Mouse (Mus musculus) gastrocnemius, postnatal 25 days (tissue): ENCODE results near the gene Rbak. TPM values are rescaled to one million over a fixed set of nuclear protein-coding genes. Genes with fewer than 3 reads are reported as not detected.
"Not testable (repeated sequence)": the region's sequence is repeated elsewhere in the genome, so short reads cannot be mapped to it uniquely, and the experiment has no call there.

ENCODE experiments used
- DNase-seq: peaks from one replicate; pipeline ENCODE4 v3.0.0; 2022
- microRNA-seq, 2 experiments: library from miRNA; unstranded; fragments of <30 nt; microRNA quantifications; one replicate each; pipeline ENCODE4 v1.2.0; 2021; ENCODE audit warnings: borderline replicate concordance in 2 of 2
- total RNA-seq, 2 experiments: library from RNA; stranded (reverse); gene quantifications; 1 replicate in 1 of 2; 2 replicates in 1 of 2; pipeline ENCODE4 v1.2.3; 2021

The Rbak gene
- total RNA-seq, 2 experiments from 2014 or later = 3.6 to 3.7 TPM

- DNase-seq = not testable (repeated sequence)
Observed at GRCm38 (mm10) chr5:143134216-143135010, 46.2 kb downstream of the Rbak start.

DNA sequence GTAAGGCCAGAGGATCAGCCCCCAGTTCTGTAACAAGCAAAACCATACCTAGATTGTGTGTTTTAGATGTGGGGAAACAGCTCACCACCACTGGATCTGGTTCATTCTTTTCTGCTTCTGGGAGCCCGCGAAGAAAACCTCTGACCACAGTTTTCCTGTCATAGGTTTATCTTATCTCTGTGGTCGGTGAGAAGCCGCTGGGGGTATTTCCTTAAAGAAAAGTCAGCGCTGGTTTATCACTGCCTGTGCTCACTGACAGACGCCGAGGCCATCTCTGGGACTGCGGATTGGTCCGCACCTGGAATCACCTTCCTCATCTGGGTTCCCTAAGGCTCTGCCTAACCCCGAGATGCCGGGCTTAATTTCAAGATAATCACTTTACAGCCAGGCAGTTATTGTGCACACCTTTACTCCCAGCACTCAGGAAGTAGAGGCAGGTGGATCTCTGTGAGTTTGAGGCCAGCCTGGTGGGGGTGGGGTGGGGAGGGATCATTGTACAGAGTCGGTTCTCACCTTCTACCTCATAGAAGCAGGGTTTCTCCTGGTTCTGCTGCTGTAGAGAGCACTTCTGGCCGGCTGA lies 47.5 kb downstream of the Rbak start:
- DNase-seq = no peak

DNA sequence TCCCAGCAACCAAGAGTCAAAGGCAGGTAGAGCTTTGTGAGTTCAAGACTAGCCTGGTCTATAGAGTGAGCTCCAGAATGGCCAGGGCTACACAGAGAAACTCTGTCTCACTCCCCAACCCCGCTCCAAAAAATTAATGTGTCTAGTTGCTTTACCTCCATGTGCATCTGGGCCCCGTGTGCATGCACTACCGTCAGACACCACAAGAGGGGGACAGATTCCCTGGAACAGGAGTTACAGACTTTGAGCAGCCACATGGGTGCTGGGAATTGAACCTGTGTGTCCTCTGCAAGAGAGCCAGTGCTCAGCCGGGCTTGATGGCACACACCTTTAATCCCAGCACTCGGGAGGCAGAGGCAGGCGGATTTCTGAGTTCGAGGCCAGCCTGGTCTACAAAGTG lies 50.2 kb downstream of the Rbak start:
- DNase-seq = no peak

DNA sequence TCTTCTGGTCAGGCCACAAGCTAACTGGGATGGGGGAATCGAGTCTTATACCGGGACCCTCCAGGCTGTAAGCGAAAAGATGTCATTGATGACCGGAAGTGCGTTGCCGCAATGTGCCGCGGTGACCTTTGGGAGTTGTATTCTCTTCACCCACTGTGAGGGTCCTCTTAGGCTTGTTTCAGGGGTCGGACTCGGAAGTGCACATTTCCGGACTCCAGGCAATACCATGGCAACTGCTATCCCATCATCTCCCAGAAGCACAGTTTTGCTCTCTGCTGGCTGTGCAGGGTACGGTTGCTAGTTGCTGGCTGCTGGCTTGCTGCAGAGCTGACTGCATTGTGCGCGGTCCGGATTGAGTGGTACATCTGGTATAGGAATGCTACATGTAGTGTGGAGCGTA lies 51.5 kb downstream of the Rbak start:
- DNase-seq = no peak

- no peak for DNase-seq
Observed at GRCm38 (mm10) chr5:143127837-143128236, 52.7 kb downstream of the Rbak start.

DNA sequence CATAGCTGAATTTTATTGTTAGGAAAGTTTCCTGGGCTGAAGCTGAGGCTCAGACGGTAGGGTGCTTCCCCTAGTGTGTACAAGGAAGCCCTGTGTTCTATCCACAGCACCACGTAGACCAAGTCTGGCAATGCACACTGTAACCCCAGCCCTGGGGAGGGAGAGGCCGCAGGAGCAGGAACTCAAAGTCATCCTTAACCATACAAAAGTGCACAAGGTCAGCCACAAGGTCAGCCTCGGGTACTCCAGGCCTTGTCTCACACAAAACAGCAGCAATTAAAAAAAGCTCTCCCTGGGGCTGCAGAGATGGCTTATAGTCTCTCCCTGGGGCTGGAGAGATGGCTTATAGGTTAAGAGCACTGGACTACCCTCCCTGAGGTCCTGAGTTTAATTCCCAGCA lies 53.7 kb downstream of the Rbak start:
- DNase-seq = no peak

GRCm38 (mm10) chr5:143126089-143126488 lies 54.5 kb downstream of the Rbak start:
- DNase-seq = no peak

DNA sequence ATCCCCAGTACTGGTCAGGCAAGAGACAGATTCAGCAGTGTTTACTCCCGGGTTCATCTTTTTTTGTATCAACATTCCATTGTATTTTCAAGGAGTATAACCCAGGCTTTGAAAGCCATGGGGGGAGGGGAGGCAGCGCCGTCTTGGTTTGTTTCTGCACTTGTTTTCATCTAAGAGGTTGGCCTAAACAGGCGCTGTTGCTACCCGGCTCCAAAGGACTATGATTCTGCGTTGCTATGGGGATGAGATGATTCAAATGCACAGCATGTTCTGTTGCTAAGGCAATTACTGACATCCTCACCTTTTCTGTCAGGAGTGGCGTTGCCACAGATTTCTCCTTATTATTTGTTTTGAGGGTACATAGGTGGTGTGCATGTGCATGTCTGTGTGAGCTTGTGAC lies 55.0 kb downstream of the Rbak start:
- DNase-seq = no peak

DNA sequence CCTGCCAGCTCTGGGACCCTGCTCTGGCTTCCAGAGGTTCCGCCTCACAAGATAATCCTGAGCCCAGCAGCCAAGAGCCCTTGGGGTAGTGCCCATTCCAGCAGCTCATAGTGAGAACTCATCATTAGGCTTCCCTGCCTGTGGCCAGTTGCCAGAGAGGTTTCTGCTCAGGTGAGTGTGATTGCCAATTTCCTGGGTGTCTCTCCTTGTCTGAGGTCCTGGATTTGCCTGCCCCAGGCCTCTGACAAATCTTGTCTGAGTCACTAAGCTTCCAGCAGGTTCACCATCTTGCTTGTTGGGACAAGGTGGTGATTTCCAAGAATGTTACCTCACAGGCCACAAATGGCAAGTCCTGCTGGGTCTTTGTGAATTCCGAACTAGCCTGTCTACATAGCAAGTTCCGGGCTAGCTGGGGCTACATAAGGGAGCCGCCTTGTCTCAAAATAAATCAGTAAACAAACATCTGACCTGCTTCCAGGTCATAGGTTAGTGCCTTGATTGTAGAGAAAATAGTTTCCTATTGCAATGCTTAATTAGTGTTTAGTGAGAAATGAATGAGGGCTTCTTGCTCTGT lies 55.7 kb downstream of the Rbak start:
- DNase-seq = no peak

DNA sequence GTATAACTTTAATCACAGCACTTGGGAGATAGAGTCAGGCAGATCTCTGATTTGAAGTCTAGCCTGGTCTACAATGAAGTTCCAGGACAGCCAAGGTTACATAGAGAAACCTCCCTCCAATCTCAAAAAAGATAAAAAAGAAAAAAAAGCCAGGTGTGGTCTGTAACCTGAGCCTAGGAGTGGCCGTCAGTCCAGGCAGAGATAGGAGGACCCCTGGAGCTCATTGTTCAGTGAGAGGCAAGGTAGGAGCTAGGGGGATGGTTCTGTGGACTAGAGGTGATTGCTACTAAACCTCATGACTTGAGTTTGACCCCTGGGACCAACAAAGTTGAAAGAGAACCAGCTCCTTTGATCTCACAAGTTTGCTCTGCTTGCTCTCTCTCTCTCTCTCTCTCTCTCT lies 57.9 kb downstream of the Rbak start:
- no peak for DNase-seq

Small RNA genes lying within 50 kb of the gene (microRNA-seq; reads per million reads assigned to microRNA genes)
- 0 reads per million in 2 experiments for gene Gm44405

Other genes starting within 250 kb of the Rbak start
- gene Fscn1, start 220.4 kb downstream of the Rbak start, total RNA-seq = 10 to 100 TPM; 13.4 to 17.6 TPM
- gene Rnf216, start 67.8 kb downstream of the Rbak start, total RNA-seq = 10 to 100 TPM; 14.8 to 16.1 TPM
- gene Olfr718-ps1, start 33.2 kb downstream of the Rbak start, total RNA-seq = under 1 TPM in 1 of 2 experiments, not detected in 1; 0.05 TPM
- not detected for gene Spdye4b, start 242 bp upstream of the Rbak start, total RNA-seq
- not detected for gene Spdye4a, start 46.1 kb upstream of the Rbak start, total RNA-seq
- gene Zfp12, start 54.4 kb upstream of the Rbak start, total RNA-seq = 1 to 10 TPM; 6.7 to 8.0 TPM
- gene Zfp316, start 89.2 kb upstream of the Rbak start, total RNA-seq = 1 to 10 TPM; 2.9 to 3.1 TPM
- gene Zfp853, start 112.8 kb upstream of the Rbak start, total RNA-seq = under 1 TPM in 1 of 2 experiments, not detected in 1; 0.28 TPM
- 10 to 100 TPM in 1 of 2 experiments, 1 to 10 TPM in 1; 8.1 to 11.2 TPM for gene E130309D02Rik, start 134.6 kb upstream of the Rbak start, total RNA-seq
- 10 to 100 TPM; 32.1 to 33.0 TPM for gene Zdhhc4, start 148.5 kb upstream of the Rbak start, total RNA-seq
- not detected for gene Grid2ip, start 176.6 kb upstream of the Rbak start, total RNA-seq
- gene Kdelr2, start 223.1 kb upstream of the Rbak start, total RNA-seq = 10 to 100 TPM; 34.1 to 40.0 TPM